ENCODE assay signal across 16 mouse cellular contexts in the genomic region with DNA sequence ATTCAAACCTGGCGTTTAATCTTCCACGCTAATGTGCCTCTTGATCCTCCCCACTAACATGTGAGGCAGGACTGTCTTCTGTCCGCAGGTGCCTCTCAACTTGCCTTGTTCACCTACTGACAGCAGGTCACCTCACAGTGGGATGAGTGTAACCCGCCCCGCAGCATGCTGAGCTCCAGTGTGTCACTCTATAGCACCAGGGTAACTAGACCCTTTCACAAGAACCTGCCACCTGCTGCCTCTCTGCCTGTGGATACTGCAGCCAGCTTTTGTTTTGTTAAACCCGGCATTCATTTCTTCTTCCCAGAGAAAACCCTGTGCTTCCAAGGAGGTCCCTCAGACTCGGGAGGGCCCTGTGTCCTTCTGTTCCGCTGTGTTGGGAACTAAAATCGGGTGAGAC.
"Had no signal": no experiment of that assay in that cellular context is flagged by ENCODE, and none has a peak within 500 bp of the region (broad histone marks: within the 10 kb centered on the region; RNA-seq: fewer than 3 reads in every experiment).

No protein-coding gene starts in this region.

- H3K4me3 ChIP-seq: liver, embryonic 15.5 days; megakaryocyte, embryonic 14.5 days; midbrain, embryonic 12.5 days; neural tube, embryonic 15.5 days had no signal

- H3K27ac ChIP-seq: kidney, postnatal 0 days; liver, embryonic 15.5 days; macrophage; midbrain, embryonic 12.5 days; neural tube, embryonic 15.5 days had no signal

- H3K4me2 ChIP-seq: liver, embryonic 11.5 days; liver, embryonic 15.5 days; midbrain, embryonic 12.5 days; neural tube, embryonic 15.5 days had no signal

- H3K9me3 ChIP-seq: liver, embryonic 15.5 days; midbrain, embryonic 12.5 days; neural tube, embryonic 15.5 days had no signal

- H3K27me3 ChIP-seq: liver, embryonic 15.5 days; megakaryocyte, embryonic 14.5 days; neural tube, embryonic 15.5 days had no signal

- DNase-seq: kidney, adult 9 months; kidney, postnatal 36 days; layer of hippocampus, adult 9-11 months; layer of hippocampus, postnatal 36 days; left cerebral cortex, postnatal 4 days; lung, adult 2 months; right cerebral cortex, adult 18-20 months; right cerebral cortex, postnatal 25 days; thymus, postnatal 36 days had no signal

- H3K36me3 ChIP-seq: liver, embryonic 15.5 days; midbrain, embryonic 12.5 days; neural tube, embryonic 15.5 days had no signal

- H3K9ac ChIP-seq: liver, embryonic 15.5 days; midbrain, embryonic 12.5 days; neural tube, embryonic 15.5 days had no signal

- H3K4me1 ChIP-seq: liver, embryonic 15.5 days had no signal
